Mouse (Mus musculus) heart, embryonic 11.5 days (tissue): Measurements from ENCODE around the gene Fgd6. TPM values are rescaled to one million over a fixed set of nuclear protein-coding genes. Genes with fewer than 3 reads are reported as not detected.

ENCODE experiments used
- ATAC-seq: fragments of 200-750 bp; cut with Nextera tagmentation; replicated peaks from 2 replicates; pipeline ENCODE4 v1.8.0; 2017; ENCODE audit warnings: moderate library complexity; ENCODE audit not compliant: insufficient number of reproducible peaks, low FRiP score, low TSS enrichment
- H3K27ac ChIP-seq: fragments of 300-500 bp; sonication (generic); 2 replicates; pipeline ENCODE4 v1.5.1; 2014; ENCODE audit warnings: mild to moderate bottlenecking, low read depth, low read length
- H3K27me3 ChIP-seq: fragments of 300-500 bp; sonication (generic); 2 replicates; pipeline ENCODE4 v1.6.1; 2014; ENCODE audit warnings: mild to moderate bottlenecking, low read length, mixed read lengths; ENCODE audit not compliant: control insufficient read depth, insufficient read depth
- H3K36me3 ChIP-seq: fragments of 300-500 bp; sonication (generic); 2 replicates; pipeline ENCODE4 v1.6.1; 2014; ENCODE audit warnings: mild to moderate bottlenecking, low read length, moderate library complexity, mixed read lengths; ENCODE audit not compliant: control insufficient read depth, insufficient read depth
- H3K4me1 ChIP-seq: fragments of 300-500 bp; sonication (generic); 2 replicates; pipeline ENCODE4 v1.6.1; 2014; ENCODE audit warnings: low read length; ENCODE audit not compliant: control insufficient read depth, insufficient read depth
- H3K4me2 ChIP-seq: fragments of 300-500 bp; sonication (generic); 2 replicates; pipeline ENCODE4 v1.6.1; 2014; ENCODE audit warnings: mild to moderate bottlenecking, moderate library complexity
- H3K4me3 ChIP-seq: fragments of 300-500 bp; sonication (generic); 2 replicates; pipeline ENCODE4 v1.5.1; 2014; ENCODE audit warnings: low read depth, low read length
- H3K9ac ChIP-seq: fragments of 300-500 bp; sonication (generic); 2 replicates; pipeline ENCODE4 v1.6.1; 2014; ENCODE audit warnings: mild to moderate bottlenecking, low read depth, low read length, moderate library complexity
- H3K9me3 ChIP-seq: fragments of 300-500 bp; sonication (generic); replicated peaks from 2 replicates; pipeline ENCODE4 v1.6.1; 2016; ENCODE audit warnings: low read length; ENCODE audit not compliant: control insufficient read depth
- WGBS: fragments of 180-500 bp; shearing (Covaris S2); extraction: QIAGEN DNeasy Blood & Tissue Kit; methylation state at CpG from one replicate; pipeline ENCODE4 v1.1.7; 2014; ENCODE audit not compliant: insufficient replicate concordance; 5-methylcytosine and 5-hydroxymethylcytosine counted together
- polyA plus RNA-seq: library from polyadenylated mRNA; unstranded; fragments of >200 nt; fragmentation: Nextera tagmentation; extraction: Ambion mirVana; gene quantifications from 2 replicates; pipeline ENCODE4 v1.2.1, GENCODE M21; 2014

Gene Fgd6
- polyA plus RNA-seq, 1 experiment from 2014 or later = 4.3 TPM

- Histone ChIP-seq H3K9ac (no peak overlapping the region), H3K9me3 (no peaks in the 10 kb centered on the region), H3K4me3 (no peak overlapping the region), H3K4me1 (no peaks in the 10 kb centered on the region), H3K27ac (no peak overlapping the region), H3K36me3 (peaks cover 10% of the 10 kb centered on the region), H3K27me3 (no peaks in the 10 kb centered on the region), H3K4me2 (no peak overlapping the region)
- no peak for ATAC-seq
- WGBS = 86% methylated on average over 4 of the region's 4 CpGs
Measured at GRCm38 (mm10) chr10:94159406-94159805, 123.6 kb downstream of the Fgd6 start.

DNA sequence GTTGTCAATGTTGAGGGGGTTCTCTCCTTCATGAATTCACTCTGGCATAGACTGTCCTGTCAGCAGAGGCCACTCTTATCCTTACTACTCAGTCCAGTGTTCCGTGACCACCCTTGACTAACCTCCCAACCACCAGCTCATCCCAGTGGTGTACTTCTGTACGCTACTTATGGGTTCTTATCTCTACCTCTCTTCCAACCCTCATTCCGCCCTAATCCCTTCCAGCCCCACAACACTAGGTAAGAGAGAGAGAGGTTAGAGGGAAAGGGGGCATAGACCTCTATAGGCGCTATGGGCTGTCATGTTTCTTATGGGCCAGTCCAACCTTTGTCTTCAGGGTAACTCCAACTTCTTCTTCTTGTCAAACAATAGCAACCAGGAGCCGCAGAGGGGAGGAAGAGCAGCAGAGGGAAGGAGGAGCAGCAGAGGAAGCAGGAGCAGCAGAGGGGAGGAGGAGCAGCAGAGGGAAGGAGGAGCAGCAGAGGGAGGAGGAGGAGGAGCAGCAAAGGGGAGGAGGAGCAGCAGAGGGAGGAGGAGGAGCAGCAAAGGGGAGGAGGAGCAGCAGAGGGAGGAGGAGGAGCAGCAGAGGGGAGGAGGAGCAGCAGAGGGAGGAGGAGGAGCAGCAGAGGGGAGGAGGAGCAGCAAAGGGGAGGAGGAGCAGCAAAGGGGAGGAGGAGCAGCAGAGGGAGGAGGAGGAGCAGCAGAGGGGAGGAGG is 125.4 kb downstream of the Fgd6 start:
- WGBS = 66% methylated on average over 5 of the region's 5 CpGs
- Histone ChIP-seq H3K9ac (no peak overlapping the region), H3K27me3 (no peaks in the 10 kb centered on the region), H3K4me3 (no peak overlapping the region), H3K9me3 (no peaks in the 10 kb centered on the region), H3K4me2 (no peak overlapping the region), H3K27ac (no peak overlapping the region), H3K4me1 (no peaks in the 10 kb centered on the region), H3K36me3 (peaks cover 12% of the 10 kb centered on the region)
- no peak for ATAC-seq

GRCm38 (mm10) chr10:94162031-94162430 is 126.2 kb downstream of the Fgd6 start:
- no peak for ATAC-seq
- Histone ChIP-seq H3K4me2 (no peak overlapping the region), H3K36me3 (peaks cover 12% of the 10 kb centered on the region), H3K9ac (no peak overlapping the region), H3K4me1 (no peaks in the 10 kb centered on the region), H3K9me3 (no peaks in the 10 kb centered on the region), H3K27ac (no peak overlapping the region), H3K27me3 (no peaks in the 10 kb centered on the region), H3K4me3 (no peak overlapping the region)
- WGBS = 90% methylated on average over 7 of the region's 7 CpGs

GRCm38 (mm10) chr10:94164104-94164845 is 128.5 kb downstream of the Fgd6 start:
- no peak overlapping the region for H3K4me3 ChIP-seq
- WGBS = 65% methylated on average over 5 of the region's 5 CpGs
- no peak overlapping the region for H3K27ac ChIP-seq
- no peaks in the 10 kb centered on the region for H3K27me3 ChIP-seq
- peaks cover 21% of the 10 kb centered on the region for H3K36me3 ChIP-seq
- H3K4me2 ChIP-seq = no peak overlapping the region
- no peaks in the 10 kb centered on the region for H3K9me3 ChIP-seq
- ATAC-seq = no peak
- H3K9ac ChIP-seq = no peak overlapping the region
- no peaks in the 10 kb centered on the region for H3K4me1 ChIP-seq

DNA sequence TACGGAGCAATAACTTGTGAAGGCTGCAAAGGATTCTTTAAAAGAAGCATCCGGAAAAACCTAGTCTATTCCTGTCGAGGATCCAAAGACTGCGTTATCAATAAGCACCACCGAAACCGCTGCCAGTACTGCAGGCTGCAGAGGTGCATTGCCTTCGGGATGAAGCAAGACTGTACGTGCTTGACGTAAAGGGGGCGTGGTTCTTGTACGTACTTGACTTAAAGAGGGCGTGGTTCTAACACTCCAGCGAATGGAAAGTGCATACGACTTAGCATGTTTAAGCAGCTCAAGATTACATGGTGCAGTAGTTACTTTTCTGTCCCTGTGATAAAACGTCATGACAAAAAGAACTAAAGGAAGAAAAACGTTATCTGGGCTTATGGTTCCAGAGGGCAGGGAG is 129.6 kb downstream of the Fgd6 start:
- Histone ChIP-seq H3K36me3 (peaks cover 28% of the 10 kb centered on the region), H3K9me3 (no peaks in the 10 kb centered on the region)

GRCm38 (mm10) chr10:94167051-94167750 is 131.4 kb downstream of the Fgd6 start:
- WGBS = 93% methylated on average over 11 of the region's 11 CpGs
- Histone ChIP-seq H3K4me2 (no peak overlapping the region), H3K36me3 (peaks cover 26% of the 10 kb centered on the region), H3K27me3 (no peaks in the 10 kb centered on the region), H3K9ac (no peak overlapping the region), H3K27ac (no peak overlapping the region), H3K4me1 (no peaks in the 10 kb centered on the region; the same call in 1 of the 2 replicates), H3K4me3 (no peak overlapping the region), H3K9me3 (no peaks in the 10 kb centered on the region)
- no peak for ATAC-seq

More for the DNA sequence above, 129.6 kb downstream of the Fgd6 start:
- WGBS = 81% methylated on average over 16 of the region's 16 CpGs
- H3K9ac ChIP-seq = no peak overlapping the region
- H3K4me3 ChIP-seq = no peak overlapping the region
- ATAC-seq = no peak
- no peaks in the 10 kb centered on the region for H3K27me3 ChIP-seq
- H3K4me2 ChIP-seq = no peak overlapping the region
- no peak overlapping the region for H3K27ac ChIP-seq
- H3K4me1 ChIP-seq = no peaks in the 10 kb centered on the region

DNA sequence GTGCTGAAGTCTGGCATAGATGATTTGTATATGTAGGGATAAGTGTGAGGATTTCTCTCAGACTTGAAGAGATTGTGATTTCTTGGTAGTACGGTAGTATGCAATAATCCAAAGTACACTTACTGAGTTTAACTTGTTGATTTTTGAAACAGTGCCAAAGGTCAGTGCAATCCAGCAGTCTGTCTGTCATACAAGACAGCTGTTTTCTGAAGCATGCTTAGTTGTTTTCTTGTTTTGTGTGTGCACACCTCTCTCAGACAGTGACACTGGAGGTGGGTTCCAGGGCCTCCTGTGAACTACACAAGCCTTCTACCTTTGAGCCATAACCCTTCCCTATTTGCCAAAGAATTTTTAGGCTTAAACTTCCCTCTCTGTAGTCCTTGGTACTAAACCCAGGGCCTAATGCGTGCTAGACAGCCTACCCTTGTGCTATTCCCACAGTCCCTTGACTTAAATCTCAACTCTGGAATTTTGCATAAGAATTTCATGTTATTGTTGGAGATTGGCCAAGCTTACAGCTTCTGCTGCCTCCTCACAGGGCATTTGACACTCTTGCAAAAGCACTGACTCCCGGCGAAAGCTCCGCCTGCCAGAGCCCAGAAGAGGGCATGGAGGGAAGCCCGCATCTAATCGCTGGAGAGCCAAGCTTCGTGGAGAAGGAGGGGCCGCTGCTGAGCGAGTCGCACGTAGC is 135.8 kb downstream of the Fgd6 start:
- peaks cover 34% of the 10 kb centered on the region for H3K36me3 ChIP-seq
- no peaks in the 10 kb centered on the region; the same call in 1 of the 2 replicates for H3K4me1 ChIP-seq
- 52% methylated on average over 12 of the region's 12 CpGs for WGBS

DNA sequence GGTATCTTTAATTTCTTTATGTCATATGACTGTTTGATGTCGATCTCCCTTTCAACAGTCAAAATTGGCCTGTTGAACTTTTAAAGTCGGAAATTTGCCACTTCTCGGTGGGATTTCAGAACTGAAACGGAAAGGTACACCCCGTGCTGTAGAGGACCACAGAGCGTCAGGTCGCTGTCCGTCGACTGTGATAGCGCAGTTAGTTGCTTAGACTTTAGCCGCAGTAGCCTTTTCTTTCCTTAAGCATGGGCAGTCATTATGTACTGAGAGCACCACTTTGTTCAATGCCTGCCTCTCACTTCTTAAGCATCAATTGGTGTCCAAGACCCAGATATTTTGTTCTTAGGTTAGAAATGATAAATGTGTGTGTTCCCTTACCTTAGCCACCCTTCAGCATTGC is 136.3 kb downstream of the Fgd6 start:
- H3K4me3 ChIP-seq = no peak overlapping the region
- no peak for ATAC-seq
- H3K27me3 ChIP-seq = no peaks in the 10 kb centered on the region
- no peaks in the 10 kb centered on the region for H3K9me3 ChIP-seq
- H3K4me2 ChIP-seq = no peak overlapping the region
- H3K36me3 ChIP-seq = peaks cover 34% of the 10 kb centered on the region
- WGBS = 74% methylated on average over 11 of the region's 11 CpGs
- no peak overlapping the region for H3K9ac ChIP-seq
- no peaks in the 10 kb centered on the region; the same call in 1 of the 2 replicates for H3K4me1 ChIP-seq
- H3K27ac ChIP-seq = no peak overlapping the region

More for the DNA sequence above, 135.8 kb downstream of the Fgd6 start:
- Histone ChIP-seq H3K27me3 (no peaks in the 10 kb centered on the region), H3K9ac (no peak overlapping the region), H3K27ac (peak overlapping the region; percentile 46; the same call in 1 of the 2 replicates), H3K4me2 (no peak overlapping the region), H3K9me3 (no peaks in the 10 kb centered on the region), H3K4me3 (no peak overlapping the region)
- no peak for ATAC-seq
